Mouse (Mus musculus): Measurements from ENCODE around the gene Pold2. TPM values are rescaled to one million over a fixed set of nuclear protein-coding genes. Genes with fewer than 3 reads are reported as not detected.

Gene Pold2
- total RNA-seq, 2 experiments from 2014 or later, result 54.1 to 61.3 TPM

GRCm38 (mm10) chr11:5828509-5829191 is 49.4 kb downstream of the Pold2 start:
- DNase-seq (ENCODE audit: low spot score in 2 of 2), result no peak

- DNase-seq (ENCODE audit: low spot score in 2 of 2), result no peak
These were observed 50.2 kb downstream of the Pold2 start for GRCm38 (mm10) chr11:5827931-5828330.

DNA sequence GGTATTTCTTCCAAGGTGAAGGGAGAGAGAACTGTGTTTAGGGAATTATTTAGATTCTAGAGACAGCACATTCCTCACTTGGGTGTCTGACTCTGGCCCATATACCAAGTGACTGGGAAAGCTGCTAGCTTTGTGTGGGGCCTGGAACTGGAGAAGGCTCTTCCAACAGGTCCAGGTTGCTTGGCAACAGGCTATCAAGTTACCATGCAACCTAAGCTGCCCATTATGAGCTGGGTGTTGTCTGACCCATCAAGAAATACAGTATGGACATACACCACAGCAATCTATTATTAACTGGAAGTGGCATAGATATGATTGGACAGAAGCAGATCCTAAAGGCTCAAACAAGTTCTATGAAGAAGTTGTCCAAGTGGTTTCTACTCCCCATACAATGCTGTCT is 52.7 kb downstream of the Pold2 start:
- no peak for DNase-seq (ENCODE audit: low spot score in 2 of 2)

Other genes with a start within 250 kb of the Pold2 start
- 10 to 100 TPM; 67.8 to 84.1 TPM for gene Mrps24, start 162.6 kb downstream of the Pold2 start, total RNA-seq (2021)
- gene Urgcp, start 115.9 kb downstream of the Pold2 start, total RNA-seq (2021), result 10 to 100 TPM; 40.0 to 40.8 TPM
- gene Dbnl, start 89.8 kb downstream of the Pold2 start, total RNA-seq (2021), result 10 to 100 TPM; 35.0 to 39.3 TPM
- gene Pgam2, start 74.6 kb downstream of the Pold2 start, total RNA-seq (2021), result 1,000 to 10,000 TPM; 1,561 to 1,711 TPM
- 1 to 10 TPM; 8.4 to 8.9 TPM for gene Polm, start 40.3 kb downstream of the Pold2 start, total RNA-seq (2021)
- gene Aebp1, start 16.3 kb downstream of the Pold2 start, total RNA-seq (2021), result 10 to 100 TPM; 60.9 to 68.2 TPM
- gene Myl7, start 20.5 kb upstream of the Pold2 start, total RNA-seq (2021), result not detected
- gene Gck, start 71.8 kb upstream of the Pold2 start, total RNA-seq (2021), result not detected
- 10 to 100 TPM; 61.5 to 66.0 TPM for gene Ykt6, start 77.4 kb upstream of the Pold2 start, total RNA-seq (2021)
- gene Camk2b, start 188.1 kb upstream of the Pold2 start, total RNA-seq (2021), result 100 to 1,000 TPM; 190 to 199 TPM

Data from gastrocnemius, postnatal 4 days (tissue).